ENCODE assay signal across 1 mouse cellular context in the genomic region with DNA sequence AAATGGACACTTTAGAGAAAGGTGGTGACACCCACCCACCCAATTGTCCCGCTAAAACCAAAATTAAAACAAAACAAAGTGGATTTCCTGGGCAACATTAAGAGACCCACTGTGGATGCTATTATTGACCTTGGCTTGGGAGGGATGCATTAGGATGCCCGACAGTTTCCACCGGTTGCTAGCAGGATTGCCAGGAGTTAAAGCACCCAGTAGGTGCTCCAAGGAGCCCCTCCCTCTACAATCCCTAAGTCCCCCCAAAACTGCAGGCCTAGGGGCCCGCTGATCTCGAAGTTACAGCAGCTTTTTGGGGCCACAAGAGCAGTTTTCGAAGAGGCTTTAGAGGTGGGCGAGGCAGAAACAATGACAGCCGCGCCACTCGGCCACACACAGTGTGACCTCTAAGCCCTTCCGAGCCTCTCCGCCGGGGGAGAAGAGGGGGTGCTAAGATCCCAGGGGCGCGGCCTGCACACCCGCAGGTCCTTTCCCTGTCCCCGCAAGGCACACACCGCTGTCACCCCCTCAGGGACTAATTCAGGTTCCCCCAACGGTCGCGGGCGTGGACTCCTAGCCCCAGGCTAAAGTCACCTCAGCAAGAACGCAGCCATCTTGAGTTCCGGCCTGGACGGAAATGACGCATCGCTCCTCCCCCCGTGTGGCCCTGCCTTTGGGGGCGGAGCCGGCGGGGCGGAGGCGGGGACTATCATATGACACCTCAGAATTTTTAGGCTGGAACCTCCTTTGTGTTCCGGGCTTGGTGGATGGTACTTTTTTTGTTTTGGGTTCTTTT.
A peak's percentile ranks its signal among the peaks of the same experiment; 100 is the strongest.
TF ChIP-seq lines count a peak whose summit lies in the region.

Gene Sdhc, minus strand, starts transcription at position 630 of the 787 bp plus-strand sequence.
Gene Mpz, plus strand, starts transcription at position 738 of the 787 bp plus-strand sequence.

TF ChIP-seq in MEL, 35 proteins besides CTCF, POLR2A, EP300 and RAD21 (continued from another document):
- TF ChIP-seq HCFC1 (IDR thresholded peaks at IDR 0.05; ENCODE audit: low read depth, low read length): peak; percentile 86
- peak; percentile 55 for TF ChIP-seq MAX (IDR thresholded peaks at IDR 0.05; ENCODE audit: low read length)
- no peak for TF ChIP-seq TAL1 (IDR thresholded peaks at IDR 0.05; ENCODE audit: low read length)
- TF ChIP-seq TCF12 (IDR thresholded peaks at IDR 0.05; ENCODE audit: low read depth, low read length): peak; percentile 71
- no peak for TF ChIP-seq POLR2AphosphoS5 (IDR thresholded peaks at IDR 0.05; ENCODE audit: borderline replicate concordance, low read depth, low read length)
- peak; percentile 95 for TF ChIP-seq ZKSCAN1 (IDR thresholded peaks at IDR 0.05; ENCODE audit: low read depth, low read length)
- peak; percentile 94 for TF ChIP-seq POLR2AphosphoS2 (IDR thresholded peaks at IDR 0.05; ENCODE audit: low read length)
- TF ChIP-seq MYB (IDR thresholded peaks at IDR 0.05; ENCODE audit: low read depth, low read length): 0 out of 2 replicates have a peak, but pooled peaks have one; percentile 21
- peak; percentile 91 for TF ChIP-seq NELFE (IDR thresholded peaks at IDR 0.05; ENCODE audit: low read depth, low read length)
- peak; percentile 63; the same call in 1 of the 2 replicates for TF ChIP-seq MYC (IDR thresholded peaks at IDR 0.05; ENCODE audit: low read depth, low read length)
- peak; percentile 75 for TF ChIP-seq TBP (IDR thresholded peaks at IDR 0.05; ENCODE audit: low read depth, low read length)
- peak; percentile 59; the same call in 1 of the 2 replicates for TF ChIP-seq USF1 (IDR thresholded peaks at IDR 0.05; ENCODE audit: low read depth, low read length)
- TF ChIP-seq SIN3A (IDR thresholded peaks at IDR 0.05; ENCODE audit: low read length): peak; percentile 81
